Mouse (Mus musculus): ENCODE measurements at regions not wholly inside any gene's neighbourhood (a gene's known extent, or its start where the extent isn't known, plus 50 kb on each side); places are given as distances from the start of the nearest gene placed in this dataset.

DNA sequence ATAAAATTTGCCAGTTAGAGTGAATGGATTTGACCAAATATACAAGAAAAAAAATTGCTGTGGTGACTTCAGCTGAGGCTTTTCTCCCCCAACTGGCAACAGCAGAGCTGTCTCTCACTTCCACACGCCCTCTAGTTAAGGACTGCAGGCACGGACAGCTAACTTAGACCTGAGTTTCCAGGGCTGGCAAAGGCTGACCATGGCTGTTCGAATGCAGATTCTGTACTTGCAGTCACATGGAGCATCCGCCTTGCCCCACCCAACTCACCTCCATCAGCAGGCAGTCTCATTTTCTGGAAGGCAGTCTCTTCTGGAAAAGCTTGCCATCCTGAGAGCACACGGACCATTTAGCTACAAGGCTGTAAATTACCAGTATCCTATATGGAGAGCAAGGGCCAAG lies 325.7 kb downstream of the Lpin1 start:
- 88% methylated on average over 5 of the region's 5 CpGs for WGBS
- Histone ChIP-seq H3K9me3 (ENCODE audit: control insufficient read depth, low read length) (no peaks in the 10 kb centered on the region), H3K9ac (ENCODE audit: low read depth, low read length) (no peak overlapping the region), H3K4me3 (ENCODE audit: low read length) (no peak overlapping the region), H3K36me3 (ENCODE audit: control insufficient read depth, insufficient read depth, low read length) (no peaks in the 10 kb centered on the region), H3K27me3 (replicated peaks; ENCODE audit: control insufficient read depth, insufficient read depth, low read length) (no peaks in the 10 kb centered on the region), H3K4me2 (ENCODE audit: low read length) (no peak overlapping the region), H3K4me1 (ENCODE audit: control insufficient read depth, insufficient read depth, low read depth, low read length) (no peaks in the 10 kb centered on the region), H3K27ac (ENCODE audit: low read depth, low read length) (no peak overlapping the region)
- no peak for ATAC-seq

DNA sequence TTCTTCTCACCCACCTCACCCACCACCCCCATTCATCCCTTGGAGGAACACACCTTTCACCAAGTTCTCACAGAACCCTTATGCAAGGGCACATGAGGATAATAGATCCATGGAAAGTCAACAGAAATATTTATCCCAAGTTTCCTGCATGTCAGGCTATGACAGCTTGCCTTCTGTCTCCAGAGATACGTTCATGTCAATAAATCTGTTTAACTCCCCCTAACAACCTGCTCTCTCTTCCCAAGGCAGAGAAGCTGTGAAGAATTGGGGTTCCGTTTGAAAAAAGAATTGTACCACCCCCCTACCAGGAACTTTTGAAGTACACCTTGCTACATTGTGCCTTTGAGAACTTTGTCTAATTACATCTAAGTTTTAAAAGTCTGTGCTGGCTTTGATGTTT lies 331.6 kb downstream of the Lpin1 start:
- no peak overlapping the region for H3K9ac ChIP-seq (ENCODE audit: low read depth, low read length)
- H3K9me3 ChIP-seq (ENCODE audit: control insufficient read depth, low read length), result no peaks in the 10 kb centered on the region
- no peak for ATAC-seq
- no peaks in the 10 kb centered on the region for H3K36me3 ChIP-seq (ENCODE audit: control insufficient read depth, insufficient read depth, low read length)
- no peak overlapping the region for H3K27ac ChIP-seq (ENCODE audit: low read depth, low read length)
- H3K27me3 ChIP-seq (replicated peaks; ENCODE audit: control insufficient read depth, insufficient read depth, low read length), result no peaks in the 10 kb centered on the region
- WGBS, result 89% methylated on average over 2 of the region's 2 CpGs
- no peak overlapping the region for H3K4me3 ChIP-seq (ENCODE audit: low read length)
- H3K4me2 ChIP-seq (ENCODE audit: low read length), result no peak overlapping the region
- peaks cover 3% of the 10 kb centered on the region for H3K4me1 ChIP-seq (ENCODE audit: control insufficient read depth, insufficient read depth, low read depth, low read length)

DNA sequence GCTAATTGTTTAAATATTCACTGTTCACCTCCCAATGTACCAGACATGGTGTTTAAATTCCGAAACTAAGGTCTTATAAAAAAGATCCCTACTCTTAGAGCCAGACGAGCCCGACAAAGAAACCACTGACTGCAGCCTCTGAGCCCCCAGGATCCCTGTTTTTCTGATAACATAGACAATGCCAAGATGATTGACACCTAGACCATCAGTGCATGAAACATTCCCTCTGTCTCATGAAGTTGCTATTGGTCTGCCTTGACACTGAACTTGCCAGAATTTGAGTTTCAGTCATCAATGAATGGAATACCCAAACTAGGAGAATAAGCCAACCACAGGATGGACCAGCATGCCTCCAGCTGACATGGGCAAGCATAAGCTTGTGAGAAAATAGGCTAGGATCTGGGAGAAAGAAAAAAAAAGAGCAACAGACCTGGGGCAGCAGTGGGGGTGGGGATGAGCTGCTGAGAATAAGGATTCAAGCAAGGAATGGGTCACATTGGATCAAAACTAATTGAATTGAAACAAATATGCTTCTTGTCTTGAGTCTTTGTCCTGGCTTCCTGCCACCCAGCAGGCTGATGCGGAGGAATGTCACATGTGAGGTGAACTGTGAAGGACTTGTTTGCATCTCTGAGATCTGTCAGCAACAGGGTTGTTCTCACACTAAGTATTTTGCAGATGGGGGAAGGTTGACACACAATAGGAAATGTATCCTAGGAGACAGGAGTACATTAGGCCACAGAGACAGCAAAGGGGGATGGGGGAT lies 333.0 kb downstream of the Lpin1 start:
- ATAC-seq, result peak; percentile 75
- H3K27ac ChIP-seq (ENCODE audit: low read depth, low read length), result no peak overlapping the region
- no peaks in the 10 kb centered on the region for H3K27me3 ChIP-seq (replicated peaks; ENCODE audit: control insufficient read depth, insufficient read depth, low read length)
- no peak overlapping the region for H3K4me2 ChIP-seq (ENCODE audit: low read length)
- H3K4me1 ChIP-seq (ENCODE audit: control insufficient read depth, insufficient read depth, low read depth, low read length), result peaks cover 3% of the 10 kb centered on the region
- WGBS, result 37% methylated on average over 4 of the region's 4 CpGs
- H3K36me3 ChIP-seq (ENCODE audit: control insufficient read depth, insufficient read depth, low read length), result no peaks in the 10 kb centered on the region
- no peaks in the 10 kb centered on the region for H3K9me3 ChIP-seq (ENCODE audit: control insufficient read depth, low read length)
- H3K9ac ChIP-seq (ENCODE audit: low read depth, low read length), result no peak overlapping the region
- H3K4me3 ChIP-seq (ENCODE audit: low read length), result no peak overlapping the region

DNA sequence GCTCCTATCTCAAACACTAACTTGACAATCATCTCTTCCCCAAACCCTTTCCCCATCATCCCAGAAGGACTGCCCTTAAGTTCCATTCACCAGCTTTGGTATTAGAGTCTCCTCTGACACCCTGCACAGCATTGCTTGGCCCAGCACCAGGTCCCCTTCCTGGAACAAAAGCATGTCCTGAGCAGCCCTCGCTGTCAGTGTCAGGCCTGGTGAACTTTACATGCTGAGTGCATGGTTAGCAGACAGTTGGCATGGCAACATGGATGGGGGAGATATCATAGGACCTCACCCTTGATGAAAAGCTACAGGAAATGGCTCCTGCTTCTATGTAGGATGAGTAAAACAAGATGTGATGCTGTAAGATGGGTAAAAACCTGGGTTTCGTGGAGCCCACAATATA lies 333.6 kb downstream of the Lpin1 start:
- H3K36me3 ChIP-seq (ENCODE audit: control insufficient read depth, insufficient read depth, low read length), result no peaks in the 10 kb centered on the region
- no peak overlapping the region for H3K27ac ChIP-seq (ENCODE audit: low read depth, low read length)
- no peak for ATAC-seq
- H3K27me3 ChIP-seq (replicated peaks; ENCODE audit: control insufficient read depth, insufficient read depth, low read length), result no peaks in the 10 kb centered on the region
- H3K4me2 ChIP-seq (ENCODE audit: low read length), result no peak overlapping the region
- H3K4me1 ChIP-seq (ENCODE audit: control insufficient read depth, insufficient read depth, low read depth, low read length), result peaks cover 3% of the 10 kb centered on the region
- no peak overlapping the region for H3K9ac ChIP-seq (ENCODE audit: low read depth, low read length)
- 42% methylated on average over 2 of the region's 2 CpGs for WGBS
- H3K9me3 ChIP-seq (ENCODE audit: control insufficient read depth, low read length), result no peaks in the 10 kb centered on the region
- no peak overlapping the region for H3K4me3 ChIP-seq (ENCODE audit: low read length)

DNA sequence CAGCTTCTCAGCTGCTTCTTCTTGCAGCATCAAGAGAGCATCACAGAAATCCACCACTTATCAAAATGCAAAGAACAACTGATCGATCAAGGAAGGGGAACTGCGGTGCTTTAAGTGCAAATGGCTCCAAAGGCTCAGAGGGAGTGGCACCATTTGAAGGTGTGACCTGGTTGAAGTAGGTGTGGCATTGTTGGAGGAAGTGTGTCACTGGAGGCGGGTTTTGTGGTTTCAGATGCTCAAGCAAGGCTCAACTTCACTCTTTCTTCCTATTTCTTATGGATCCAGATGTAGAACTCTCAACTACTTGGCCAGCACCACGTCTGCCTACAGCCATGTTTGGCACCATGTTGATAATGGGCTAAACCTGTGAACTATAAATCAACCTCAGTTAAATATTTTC lies 334.5 kb downstream of the Lpin1 start:
- no peaks in the 10 kb centered on the region for H3K9me3 ChIP-seq (ENCODE audit: control insufficient read depth, low read length)
- no peaks in the 10 kb centered on the region for H3K27me3 ChIP-seq (replicated peaks; ENCODE audit: control insufficient read depth, insufficient read depth, low read length)
- H3K36me3 ChIP-seq (ENCODE audit: control insufficient read depth, insufficient read depth, low read length), result no peaks in the 10 kb centered on the region
- WGBS, result 92% methylated on average over 4 of the region's 4 CpGs
- H3K4me2 ChIP-seq (ENCODE audit: low read length), result no peak overlapping the region
- no peak for ATAC-seq
- H3K4me3 ChIP-seq (ENCODE audit: low read length), result no peak overlapping the region
- peaks cover 3% of the 10 kb centered on the region for H3K4me1 ChIP-seq (ENCODE audit: control insufficient read depth, insufficient read depth, low read depth, low read length)
- no peak overlapping the region for H3K27ac ChIP-seq (ENCODE audit: low read depth, low read length)
- H3K9ac ChIP-seq (ENCODE audit: low read depth, low read length), result no peak overlapping the region

DNA sequence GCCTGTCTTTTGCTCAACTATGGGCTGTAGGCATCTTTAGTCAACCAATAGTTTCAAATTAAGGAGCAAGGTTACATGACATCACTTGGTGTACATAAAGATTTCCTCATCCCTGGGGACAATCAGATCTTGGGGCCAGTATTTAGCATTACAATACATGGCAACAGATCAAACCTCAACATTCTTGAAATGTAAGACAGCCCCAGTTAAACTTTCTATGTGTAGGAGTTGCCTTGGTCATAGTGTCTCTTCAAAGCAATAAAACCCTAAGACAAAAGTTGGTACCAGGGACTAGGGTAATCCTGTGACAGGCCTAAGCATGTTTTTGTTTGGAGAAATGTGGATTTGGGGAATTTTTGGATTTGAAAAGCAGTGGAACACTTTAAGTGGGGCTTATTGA lies 338.3 kb downstream of the Lpin1 start:
- Histone ChIP-seq H3K27me3 (replicated peaks; ENCODE audit: control insufficient read depth, insufficient read depth, low read length) (no peaks in the 10 kb centered on the region), H3K27ac (ENCODE audit: low read depth, low read length) (no peak overlapping the region), H3K4me2 (ENCODE audit: low read length) (no peak overlapping the region), H3K4me1 (ENCODE audit: control insufficient read depth, insufficient read depth, low read depth, low read length) (peaks cover 3% of the 10 kb centered on the region), H3K9ac (ENCODE audit: low read depth, low read length) (no peak overlapping the region), H3K36me3 (ENCODE audit: control insufficient read depth, insufficient read depth, low read length) (no peaks in the 10 kb centered on the region), H3K4me3 (ENCODE audit: low read length) (no peak overlapping the region), H3K9me3 (ENCODE audit: control insufficient read depth, low read length) (no peaks in the 10 kb centered on the region)
- ATAC-seq, result no peak

DNA sequence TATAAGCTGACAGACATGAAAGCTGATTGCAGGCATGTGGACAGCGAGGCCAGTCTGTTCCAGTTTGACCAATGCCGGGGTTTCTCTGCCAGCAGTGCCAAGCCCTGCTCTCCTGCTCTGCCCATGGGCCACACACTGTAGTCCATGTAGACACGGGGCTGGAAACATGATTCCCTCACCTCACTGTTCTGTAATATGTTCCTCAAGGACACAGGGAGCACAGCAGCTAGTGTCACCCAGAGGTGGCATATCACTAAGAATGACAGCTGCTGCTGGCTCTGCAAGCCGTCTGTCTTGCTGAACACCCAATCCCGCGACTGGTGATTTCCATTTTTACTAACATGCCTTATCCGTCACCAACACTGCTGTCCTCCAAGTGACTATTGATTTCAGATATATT lies 339.9 kb downstream of the Lpin1 start:
- Histone ChIP-seq H3K27ac (ENCODE audit: low read depth, low read length) (no peak overlapping the region), H3K36me3 (ENCODE audit: control insufficient read depth, insufficient read depth, low read length) (no peaks in the 10 kb centered on the region), H3K4me1 (ENCODE audit: control insufficient read depth, insufficient read depth, low read depth, low read length) (no peaks in the 10 kb centered on the region), H3K4me3 (ENCODE audit: low read length) (no peak overlapping the region), H3K9ac (ENCODE audit: low read depth, low read length) (no peak overlapping the region), H3K27me3 (replicated peaks; ENCODE audit: control insufficient read depth, insufficient read depth, low read length) (no peaks in the 10 kb centered on the region), H3K4me2 (ENCODE audit: low read length) (no peak overlapping the region), H3K9me3 (ENCODE audit: control insufficient read depth, low read length) (no peaks in the 10 kb centered on the region)
- ATAC-seq, result 0 out of 2 replicates have a peak, but pooled peaks have one; percentile 34
- WGBS, result 78% methylated on average over 7 of the region's 7 CpGs

DNA sequence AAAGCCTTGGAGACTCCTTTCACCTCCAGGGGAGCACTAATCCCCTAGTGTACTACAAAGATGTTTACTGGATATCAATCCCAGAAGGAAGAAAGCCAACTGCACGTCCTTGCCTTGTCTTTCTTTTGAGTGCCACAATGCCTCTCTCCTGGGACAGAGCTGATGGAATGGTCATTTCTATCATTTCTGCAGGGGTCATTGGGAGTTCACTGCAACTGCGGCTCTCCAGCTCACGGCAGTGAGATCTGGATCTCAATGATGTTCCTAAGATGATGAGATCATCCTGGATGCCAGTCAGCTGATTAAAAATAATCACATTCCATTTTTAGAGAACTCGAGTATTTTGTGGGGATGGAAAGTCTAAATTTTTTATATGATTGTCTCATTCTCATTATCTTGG lies 341.1 kb downstream of the Lpin1 start:
- Histone ChIP-seq H3K36me3 (ENCODE audit: control insufficient read depth, insufficient read depth, low read length) (no peaks in the 10 kb centered on the region), H3K27me3 (replicated peaks; ENCODE audit: control insufficient read depth, insufficient read depth, low read length) (no peaks in the 10 kb centered on the region), H3K9me3 (ENCODE audit: control insufficient read depth, low read length) (no peaks in the 10 kb centered on the region), H3K27ac (ENCODE audit: low read depth, low read length) (no peak overlapping the region), H3K4me3 (ENCODE audit: low read length) (no peak overlapping the region), H3K4me1 (ENCODE audit: control insufficient read depth, insufficient read depth, low read depth, low read length) (no peaks in the 10 kb centered on the region), H3K9ac (ENCODE audit: low read depth, low read length) (no peak overlapping the region), H3K4me2 (ENCODE audit: low read length) (no peak overlapping the region)
- 59% methylated on average over 4 of the region's 4 CpGs for WGBS
- ATAC-seq, result no peak

DNA sequence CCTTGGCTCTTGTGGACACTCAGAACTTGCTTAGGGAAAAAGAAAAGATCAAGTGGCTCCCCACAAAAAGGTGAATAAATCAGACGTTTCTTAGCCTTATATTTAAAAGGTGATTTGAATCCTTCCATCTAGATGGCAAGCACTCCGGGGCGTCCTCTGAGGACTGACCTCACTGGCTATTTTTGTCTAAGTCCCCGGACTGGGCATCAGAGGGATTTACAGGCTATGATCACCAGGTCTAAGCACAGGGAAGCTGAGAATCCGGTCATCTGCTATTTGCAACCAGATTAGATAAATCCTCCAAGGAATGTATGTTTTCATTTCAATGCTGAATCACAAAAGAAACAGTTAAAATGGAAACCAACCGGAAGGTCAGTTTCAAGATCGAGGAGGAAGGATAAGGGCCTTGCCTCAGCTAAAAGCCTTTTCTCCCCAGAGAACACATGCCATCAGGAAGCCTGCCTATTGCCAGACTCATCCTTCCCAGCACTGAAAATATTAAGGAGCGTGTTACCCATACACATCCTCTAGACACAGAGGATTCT lies 342.1 kb downstream of the Lpin1 start:
- Histone ChIP-seq H3K27ac (ENCODE audit: low read depth, low read length) (no peak overlapping the region), H3K9me3 (ENCODE audit: control insufficient read depth, low read length) (no peaks in the 10 kb centered on the region), H3K4me3 (ENCODE audit: low read length) (no peak overlapping the region), H3K4me2 (ENCODE audit: low read length) (no peak overlapping the region), H3K9ac (ENCODE audit: low read depth, low read length) (no peak overlapping the region), H3K27me3 (replicated peaks; ENCODE audit: control insufficient read depth, insufficient read depth, low read length) (no peaks in the 10 kb centered on the region), H3K36me3 (ENCODE audit: control insufficient read depth, insufficient read depth, low read length) (no peaks in the 10 kb centered on the region), H3K4me1 (ENCODE audit: control insufficient read depth, insufficient read depth, low read depth, low read length) (no peaks in the 10 kb centered on the region)
- no peak for ATAC-seq
- 72% methylated on average over 8 of the region's 8 CpGs for WGBS

Data from hindbrain, embryonic 16.5 days (tissue).